Mouse (Mus musculus): Measurements from ENCODE around the gene Ftl1. TPM values are rescaled to one million over a fixed set of nuclear protein-coding genes. Genes with fewer than 3 reads are reported as not detected.
"Not testable (repeated sequence)": the region's sequence is repeated elsewhere in the genome, so short reads cannot be mapped to it uniquely, and the experiment has no call there.

Gene Ftl1
- total and polyA plus RNA-seq, 2 experiments from 2014 or later, result 1,107 to 2,163 TPM

- Histone ChIP-seq H3K9me3 (replicated peaks; ENCODE audit: control insufficient read depth, low read length) (no peaks in the 10 kb centered on the region), H3K27me3 (ENCODE audit: control insufficient read depth, insufficient read depth, low read length) (no peaks in the 10 kb centered on the region), H3K4me1 (ENCODE audit: control insufficient read depth, insufficient read depth) (peaks cover 20% of the 10 kb centered on the region), H3K27ac (ENCODE audit: low read depth) (no peak overlapping the region), H3K4me2 (ENCODE audit: low read depth, low read length) (no peak overlapping the region), H3K36me3 (replicated peaks; ENCODE audit: control insufficient read depth, insufficient read depth, low read length) (peaks cover 23% of the 10 kb centered on the region), H3K4me3 (ENCODE audit: low read depth, low read length) (no peak overlapping the region), H3K9ac (replicated peaks; ENCODE audit: low read depth, low read length) (no peak overlapping the region)
- TF ChIP-seq EP300 (IDR thresholded peaks at IDR 0.05; ENCODE audit: low read depth) (no peak), CTCF (IDR thresholded peaks at IDR 0.05; ENCODE audit: low read depth) (no peak)
- WGBS, result 94% methylated on average over 12 of the region's 12 CpGs
- DNase-seq (ENCODE audit: low spot score), result no peak
- ATAC-seq (ENCODE audit: insufficient read depth, low read depth), result no peak
These were observed 5.4 kb upstream of the Ftl1 start for GRCm38 (mm10) chr7:45465112-45465511.

DNA sequence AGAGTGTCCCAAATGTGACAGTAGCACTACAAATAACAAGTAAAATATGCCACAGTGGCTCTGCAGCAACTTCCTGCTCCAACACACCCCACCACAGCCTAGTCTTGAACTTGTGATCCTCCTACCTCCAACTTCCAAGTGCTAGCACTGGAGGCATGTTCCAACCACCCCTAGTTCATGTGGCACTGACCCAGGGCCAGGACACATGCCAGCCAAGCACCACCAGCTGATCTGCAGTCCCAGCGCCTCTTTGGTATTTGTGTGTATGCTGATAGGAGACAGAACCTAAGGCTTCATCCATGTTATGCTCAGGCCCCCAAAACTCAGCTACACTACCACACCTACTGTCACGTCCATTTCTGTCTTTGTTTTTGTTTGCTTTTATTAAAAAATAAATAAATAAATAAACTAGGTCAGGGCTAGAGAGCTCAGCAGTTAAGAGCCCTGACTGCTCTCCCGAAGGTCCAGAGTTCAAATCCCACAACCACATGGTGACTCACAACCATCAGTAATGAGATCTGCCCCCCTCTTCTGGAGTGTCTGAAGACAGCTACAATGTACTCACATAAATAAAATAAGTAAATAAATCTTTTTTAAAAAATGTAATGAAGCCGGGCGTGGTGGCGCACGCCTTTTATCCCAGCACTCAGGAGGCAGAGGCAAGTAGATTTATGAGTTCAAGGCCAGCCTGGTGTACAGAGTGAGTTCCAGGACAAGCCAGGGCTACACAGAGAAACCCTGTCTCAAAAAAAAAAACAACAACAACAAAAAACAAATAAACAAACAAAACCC, 4.5 kb upstream of the Ftl1 start:
- no peak for TF ChIP-seq EP300 (IDR thresholded peaks at IDR 0.05; ENCODE audit: low read depth)
- no peak for TF ChIP-seq CTCF (IDR thresholded peaks at IDR 0.05; ENCODE audit: low read depth)
- peaks cover 20% of the 10 kb centered on the region for H3K4me1 ChIP-seq (ENCODE audit: control insufficient read depth, insufficient read depth)
- DNase-seq (ENCODE audit: low spot score), result no peak
- no peaks in the 10 kb centered on the region for H3K27me3 ChIP-seq (ENCODE audit: control insufficient read depth, insufficient read depth, low read length)
- no peaks in the 10 kb centered on the region for H3K9me3 ChIP-seq (replicated peaks; ENCODE audit: control insufficient read depth, low read length)
- H3K36me3 ChIP-seq (replicated peaks; ENCODE audit: control insufficient read depth, insufficient read depth, low read length), result peaks cover 23% of the 10 kb centered on the region
- H3K4me2 ChIP-seq (ENCODE audit: low read depth, low read length), result no peak overlapping the region
- no peak overlapping the region for H3K27ac ChIP-seq (ENCODE audit: low read depth)
- 92% methylated on average over 7 of the region's 7 CpGs for WGBS
- H3K9ac ChIP-seq (replicated peaks; ENCODE audit: low read depth, low read length), result no peak overlapping the region
- ATAC-seq (ENCODE audit: insufficient read depth, low read depth), result no peak
- no peak overlapping the region for H3K4me3 ChIP-seq (ENCODE audit: low read depth, low read length)

- H3K4me3 ChIP-seq (ENCODE audit: low read depth, low read length); ATAC-seq (ENCODE audit: insufficient read depth, low read depth): not testable (repeated sequence)
These were observed 3.2 kb upstream of the Ftl1 start for GRCm38 (mm10) chr7:45462868-45463267.

DNA sequence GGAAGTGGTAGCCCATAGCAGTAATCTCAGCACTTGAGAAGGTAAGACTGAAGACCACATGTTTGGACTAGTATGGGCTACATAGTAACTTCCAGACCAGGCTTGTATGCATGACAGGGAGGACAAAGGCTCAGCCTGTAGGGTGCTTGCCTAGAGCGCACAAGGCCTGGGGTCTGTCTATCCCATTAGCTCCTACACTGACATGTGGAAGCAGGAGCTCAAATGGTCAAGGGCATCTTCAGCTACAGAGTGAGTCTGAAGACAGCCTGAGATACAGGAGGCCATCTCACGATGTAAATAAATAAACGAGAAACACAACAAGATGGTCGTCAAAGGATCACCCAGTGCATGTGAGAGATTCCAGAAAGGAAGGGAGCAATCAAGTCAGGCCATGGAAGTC, 2.6 kb upstream of the Ftl1 start:
- no peak overlapping the region for H3K4me2 ChIP-seq (ENCODE audit: low read depth, low read length)
- no peak overlapping the region for H3K4me3 ChIP-seq (ENCODE audit: low read depth, low read length)
- no peak for DNase-seq (ENCODE audit: low spot score)
- H3K27ac ChIP-seq (ENCODE audit: low read depth), result no peak overlapping the region
- H3K4me1 ChIP-seq (ENCODE audit: control insufficient read depth, insufficient read depth), result peaks cover 30% of the 10 kb centered on the region
- no peak for ATAC-seq (ENCODE audit: insufficient read depth, low read depth)
- no peak overlapping the region for H3K9ac ChIP-seq (replicated peaks; ENCODE audit: low read depth, low read length)
- TF ChIP-seq CTCF (IDR thresholded peaks at IDR 0.05; ENCODE audit: low read depth) (no peak), EP300 (IDR thresholded peaks at IDR 0.05; ENCODE audit: low read depth) (no peak)
- H3K9me3 ChIP-seq (replicated peaks; ENCODE audit: control insufficient read depth, low read length), result no peaks in the 10 kb centered on the region
- WGBS, result 83% methylated on average over 4 of the region's 4 CpGs
- H3K27me3 ChIP-seq (ENCODE audit: control insufficient read depth, insufficient read depth, low read length), result no peaks in the 10 kb centered on the region
- H3K36me3 ChIP-seq (replicated peaks; ENCODE audit: control insufficient read depth, insufficient read depth, low read length), result peaks cover 37% of the 10 kb centered on the region

More at GRCm38 (mm10) chr7:45462868-45463267, 3.2 kb upstream of the Ftl1 start:
- not testable (repeated sequence) for H3K27me3 ChIP-seq (ENCODE audit: control insufficient read depth, insufficient read depth, low read length); H3K9ac ChIP-seq (replicated peaks; ENCODE audit: low read depth, low read length); DNase-seq (ENCODE audit: low spot score); H3K9me3 ChIP-seq (replicated peaks; ENCODE audit: control insufficient read depth, low read length); H3K4me2 ChIP-seq (ENCODE audit: low read depth, low read length); H3K27ac ChIP-seq (ENCODE audit: low read depth)
- peaks cover 27% of the 10 kb centered on the region for H3K4me1 ChIP-seq (ENCODE audit: control insufficient read depth, insufficient read depth)
- WGBS, result 77% methylated on average over 4 of the region's 4 CpGs
- peaks cover 32% of the 10 kb centered on the region for H3K36me3 ChIP-seq (replicated peaks; ENCODE audit: control insufficient read depth, insufficient read depth, low read length)

DNA sequence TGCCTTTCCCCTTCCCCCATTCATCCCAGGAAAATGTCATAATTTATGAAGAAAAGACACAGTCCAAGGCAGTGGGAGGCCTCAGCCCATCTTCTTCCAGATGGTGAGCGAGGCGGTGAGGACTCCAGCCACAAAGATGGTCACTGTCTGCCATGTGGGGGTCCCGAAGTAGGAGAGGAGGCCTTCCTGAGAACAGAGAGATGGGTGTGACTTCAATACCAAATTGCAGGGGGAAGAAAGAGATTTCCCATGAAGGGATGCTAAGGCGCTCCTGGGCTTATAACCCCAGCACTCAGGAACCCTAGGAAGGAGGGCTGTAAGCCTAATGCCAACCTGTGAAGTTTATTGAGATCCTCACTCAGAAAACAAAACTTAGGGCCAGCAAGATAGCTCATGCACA, 2.1 kb upstream of the Ftl1 start:
- ATAC-seq (ENCODE audit: insufficient read depth, low read depth) (no peak), DNase-seq (ENCODE audit: low spot score) (no peak)
- Histone ChIP-seq H3K36me3 (replicated peaks; ENCODE audit: control insufficient read depth, insufficient read depth, low read length) (peaks cover 43% of the 10 kb centered on the region), H3K9me3 (replicated peaks; ENCODE audit: control insufficient read depth, low read length) (no peaks in the 10 kb centered on the region), H3K27ac (ENCODE audit: low read depth) (0 out of 2 replicates have a peak overlapping the region, but pooled peaks have one; percentile 26), H3K4me1 (ENCODE audit: control insufficient read depth, insufficient read depth) (peaks cover 29% of the 10 kb centered on the region), H3K9ac (replicated peaks; ENCODE audit: low read depth, low read length) (no peak overlapping the region), H3K4me2 (ENCODE audit: low read depth, low read length) (no peak overlapping the region), H3K4me3 (ENCODE audit: low read depth, low read length) (no peak overlapping the region), H3K27me3 (ENCODE audit: control insufficient read depth, insufficient read depth, low read length) (no peaks in the 10 kb centered on the region)
- TF ChIP-seq CTCF (IDR thresholded peaks at IDR 0.05; ENCODE audit: low read depth) (no peak), EP300 (IDR thresholded peaks at IDR 0.05; ENCODE audit: low read depth) (no peak)
- 89% methylated on average over 4 of the region's 4 CpGs for WGBS

DNA sequence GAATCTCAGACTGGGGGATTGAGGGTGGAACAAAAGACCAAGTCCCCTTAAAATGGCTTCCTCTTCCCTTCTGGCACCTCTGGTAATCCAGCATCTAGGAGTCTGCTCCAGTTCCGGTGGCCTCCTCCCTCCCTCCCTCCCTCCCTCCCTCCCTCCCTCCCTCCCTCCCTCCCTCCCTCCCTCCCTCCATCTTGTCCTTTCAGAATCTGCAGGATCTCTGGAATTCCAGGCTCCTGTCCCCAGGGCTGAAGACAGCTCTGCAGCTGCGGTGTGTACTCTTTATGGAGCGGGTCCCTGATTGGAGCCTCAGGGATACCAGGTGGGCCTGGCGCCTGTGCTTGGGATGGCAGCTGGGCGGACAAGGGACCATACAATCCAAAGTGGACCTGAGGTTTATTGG, 1.6 kb upstream of the Ftl1 start:
- TF ChIP-seq EP300 (IDR thresholded peaks at IDR 0.05; ENCODE audit: low read depth) (no peak), CTCF (IDR thresholded peaks at IDR 0.05; ENCODE audit: low read depth) (no peak)
- ATAC-seq (ENCODE audit: insufficient read depth, low read depth) (no peak), DNase-seq (ENCODE audit: low spot score) (no peak)
- Histone ChIP-seq H3K27ac (ENCODE audit: low read depth) (peak overlapping the region; percentile 87), H3K9ac (replicated peaks; ENCODE audit: low read depth, low read length) (no peak overlapping the region), H3K27me3 (ENCODE audit: control insufficient read depth, insufficient read depth, low read length) (no peaks in the 10 kb centered on the region), H3K36me3 (replicated peaks; ENCODE audit: control insufficient read depth, insufficient read depth, low read length) (peaks cover 45% of the 10 kb centered on the region), H3K4me3 (ENCODE audit: low read depth, low read length) (no peak overlapping the region), H3K9me3 (replicated peaks; ENCODE audit: control insufficient read depth, low read length) (no peaks in the 10 kb centered on the region), H3K4me2 (ENCODE audit: low read depth, low read length) (no peak overlapping the region), H3K4me1 (ENCODE audit: control insufficient read depth, insufficient read depth) (peaks cover 29% of the 10 kb centered on the region)
- 83% methylated on average over 4 of the region's 5 CpGs for WGBS
